Mouse (Mus musculus) C2C12 (cell line): ENCODE data around the gene Tmem129. TPM values are rescaled to one million over a fixed set of nuclear protein-coding genes. Genes with fewer than 3 reads are reported as not detected.

Source experiments
- H3K27me3 ChIP-seq: one replicate; pipeline ENCODE4 v1.6.1; 2011; ENCODE audit not compliant: control insufficient read depth, insufficient read depth, insufficient read length
- H3K36me3 ChIP-seq: one replicate; pipeline ENCODE4 v1.6.1; 2011; ENCODE audit not compliant: control insufficient read depth, insufficient read depth
- H3K4me3 ChIP-seq: one replicate; pipeline ENCODE4 v1.5.1; 2011; ENCODE audit warnings: mild to moderate bottlenecking, control low read depth; ENCODE audit not compliant: poor library complexity, insufficient read depth, severe bottlenecking
- H3K79me2 ChIP-seq: one replicate; pipeline ENCODE4 v1.6.1; 2011; ENCODE audit not compliant: control insufficient read depth, insufficient read depth
- H3K79me3 ChIP-seq: one replicate; pipeline ENCODE4 v1.6.1; 2011; ENCODE audit warnings: low read depth, control low read depth
- H3ac ChIP-seq: one replicate; pipeline ENCODE3; 2011; ENCODE audit warnings: low read depth; ENCODE audit not compliant: control insufficient read depth, insufficient read length
- CEBPB ChIP-seq: IDR thresholded peaks from one replicate; pipeline ENCODE4 v1.6.1; 2011; ENCODE audit warnings: low read depth, mild to moderate bottlenecking, control low read depth, moderate library complexity
- CTCF ChIP-seq: IDR thresholded peaks from one replicate; pipeline ENCODE4 v1.5.1; 2011; ENCODE audit not compliant: control insufficient read depth, insufficient read depth, insufficient read length
- FOSL1 ChIP-seq: IDR thresholded peaks from one replicate; pipeline ENCODE4 v1.8.0; 2011; ENCODE audit warnings: mild to moderate bottlenecking, low read length; ENCODE audit not compliant: poor library complexity, insufficient read depth, severe bottlenecking
- MAX ChIP-seq: IDR thresholded peaks from one replicate; pipeline ENCODE4 v1.6.1; 2011; ENCODE audit warnings: mild to moderate bottlenecking, control low read depth
- MYOD1 ChIP-seq: IDR thresholded peaks from one replicate; pipeline ENCODE4 v1.6.1; 2011; ENCODE audit warnings: low read depth; ENCODE audit not compliant: control insufficient read depth, insufficient read length
- MYOG ChIP-seq: IDR thresholded peaks from one replicate; pipeline ENCODE4 v1.6.1; 2011; ENCODE audit not compliant: control insufficient read depth, insufficient read length; ENCODE audit errors: extremely low read depth
- USF1 ChIP-seq: IDR thresholded peaks from one replicate; pipeline ENCODE4 v1.6.1; 2011; ENCODE audit warnings: low read depth, mild to moderate bottlenecking, control low read depth, moderate library complexity
- polyA plus RNA-seq: library from polyadenylated mRNA; unstranded; fragments of >200 nt; fragmentation: generic; extraction: Trizol; gene quantifications from one replicate; pipeline ENCODE4 v1.2.1, GENCODE M21; 2012; ENCODE audit warnings: missing spikeins

Tmem129 gene
- polyA plus RNA-seq, 1 experiment = 26.1 TPM

DNA sequence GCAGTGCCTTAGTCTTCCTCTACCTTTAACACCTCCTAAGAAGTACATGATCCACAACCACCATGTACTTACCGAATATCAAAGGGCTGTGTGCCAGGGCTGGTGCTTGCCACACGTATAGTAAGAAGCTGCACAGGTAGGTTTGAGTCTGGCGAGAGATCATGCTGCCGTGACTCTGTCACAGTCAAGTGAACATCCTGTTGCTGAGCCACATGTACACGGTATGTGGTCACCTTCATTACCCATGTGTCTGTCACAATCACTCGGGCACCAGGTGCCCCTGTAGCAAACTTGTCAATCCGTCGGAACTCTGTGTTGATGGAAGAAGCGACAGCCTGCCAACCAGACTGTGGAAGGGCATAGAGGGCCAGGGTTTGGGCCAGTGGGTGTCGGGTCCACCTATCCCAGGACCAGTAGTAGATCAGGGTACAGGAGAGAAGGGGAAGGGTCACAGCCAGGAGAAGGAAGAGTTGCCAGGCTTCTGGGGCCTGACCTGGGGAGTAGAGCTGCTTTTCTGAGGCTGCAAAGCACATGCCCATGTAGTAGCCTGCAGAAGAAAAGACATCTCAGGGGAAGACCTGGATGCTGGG is 2.9 kb downstream of the Tmem129 start:
- Histone ChIP-seq H3K79me3 (peaks cover 51% of the 10 kb centered on the region), H3K79me2 (peaks cover 73% of the 10 kb centered on the region), H3K36me3 (peaks cover 38% of the 10 kb centered on the region), H3ac (no peak overlapping the region), H3K4me3 (no peak overlapping the region), H3K27me3 (no peaks in the 10 kb centered on the region)
- TF ChIP-seq MAX (no peak), USF1 (no peak), FOSL1 (no peak), CTCF (no peak), MYOG (no peak)

DNA sequence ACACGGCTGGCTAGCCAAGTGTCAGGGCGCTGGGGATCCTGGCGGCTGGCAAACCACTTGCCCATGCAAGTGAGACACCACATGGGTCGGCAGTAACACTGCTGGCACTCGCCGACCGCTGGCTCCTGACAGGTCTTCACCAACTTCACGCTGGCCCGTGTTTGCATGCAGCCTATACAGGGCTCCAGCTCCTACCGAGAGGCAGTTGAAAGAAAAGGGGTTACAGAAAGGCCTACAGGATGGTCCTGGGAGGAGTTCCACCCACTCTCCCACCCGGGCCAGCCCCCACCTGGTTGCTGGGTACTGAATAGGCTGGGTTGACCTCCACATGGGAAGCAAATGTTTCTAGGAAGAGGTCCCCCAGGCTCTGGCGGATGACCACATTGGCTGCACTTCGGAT is 3.8 kb downstream of the Tmem129 start:
- no peak overlapping the region for H3K4me3 ChIP-seq
- no peaks in the 10 kb centered on the region for H3K27me3 ChIP-seq
- H3ac ChIP-seq = no peak overlapping the region
- TF ChIP-seq MYOD1 (no peak), CEBPB (no peak), CTCF (no peak), USF1 (no peak), MAX (no peak), MYOG (no peak), FOSL1 (no peak)
- peaks cover 43% of the 10 kb centered on the region for H3K36me3 ChIP-seq
- H3K79me2 ChIP-seq = peaks cover 73% of the 10 kb centered on the region
- H3K79me3 ChIP-seq = peaks cover 52% of the 10 kb centered on the region

GRCm38 (mm10) chr5:33652783-33653173 is 5.4 kb downstream of the Tmem129 start:
- TF ChIP-seq USF1 = no peak
- TF ChIP-seq MYOD1 = no peak
- TF ChIP-seq MAX = no peak
- no peak for TF ChIP-seq MYOG
- TF ChIP-seq CTCF = no peak
- no peak for TF ChIP-seq CEBPB
- TF ChIP-seq FOSL1 = no peak
- Histone ChIP-seq H3K79me3 (peaks cover 57% of the 10 kb centered on the region), H3ac (peak overlapping the region; percentile 65), H3K27me3 (no peaks in the 10 kb centered on the region), H3K79me2 (peaks cover 78% of the 10 kb centered on the region), H3K4me3 (no peak overlapping the region), H3K36me3 (peaks cover 59% of the 10 kb centered on the region)

GRCm38 (mm10) chr5:33651921-33652782 is 6.1 kb downstream of the Tmem129 start, which contains the start of gene Slbp:
Slbp (minus strand) TSS chr5:33652574.
- H3K79me3 ChIP-seq = peaks cover 62% of the 10 kb centered on the region
- H3ac ChIP-seq = peak within 1 kb of the TSS; percentile 82
- no peaks in the 10 kb centered on the region for H3K27me3 ChIP-seq
- H3K79me2 ChIP-seq = peaks cover 80% of the 10 kb centered on the region
- peaks cover 66% of the 10 kb centered on the region for H3K36me3 ChIP-seq
- peak within 1 kb of the TSS; percentile 70 for H3K4me3 ChIP-seq
- TF ChIP-seq MAX (peak; percentile 24), MYOD1 (no peak)

GRCm38 (mm10) chr5:33651541-33651920 is 6.7 kb downstream of the Tmem129 start:
- H3K79me3 ChIP-seq = peaks cover 57% of the 10 kb centered on the region
- H3K79me2 ChIP-seq = peaks cover 80% of the 10 kb centered on the region
- H3K36me3 ChIP-seq = peaks cover 72% of the 10 kb centered on the region
- H3K27me3 ChIP-seq = no peaks in the 10 kb centered on the region
- no peak for TF ChIP-seq MYOG
- no peak for TF ChIP-seq MYOD1
- no peak for TF ChIP-seq MAX
- TF ChIP-seq FOSL1 = no peak
- no peak for TF ChIP-seq CTCF
- no peak for TF ChIP-seq CEBPB
- TF ChIP-seq USF1 = no peak
- peak overlapping the region; percentile 70 for H3K4me3 ChIP-seq
- peak overlapping the region; percentile 82 for H3ac ChIP-seq

DNA sequence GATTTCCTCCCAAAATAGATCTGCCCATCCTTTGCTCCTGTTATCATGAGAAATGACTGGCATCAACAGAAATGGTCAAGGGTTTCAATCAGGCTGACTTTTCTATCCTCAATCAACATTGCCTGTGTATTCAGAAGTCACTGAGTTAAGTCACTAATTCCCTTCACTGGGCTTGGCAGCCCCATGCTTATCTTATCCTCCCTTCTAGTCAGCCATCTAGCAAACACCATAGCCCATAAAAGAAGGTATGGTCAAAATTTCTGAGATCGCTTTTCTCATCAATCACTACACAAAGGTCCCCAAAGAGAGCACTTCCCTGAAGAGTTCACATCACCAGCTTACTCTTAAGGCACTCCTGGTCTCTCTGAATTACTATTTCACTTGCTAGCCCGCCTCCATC is 7.2 kb downstream of the Tmem129 start:
- Histone ChIP-seq H3K36me3 (peaks cover 75% of the 10 kb centered on the region), H3K4me3 (peak overlapping the region; percentile 70)
- TF ChIP-seq MAX (no peak), FOSL1 (no peak), MYOD1 (no peak), MYOG (no peak), CTCF (no peak), CEBPB (no peak), USF1 (no peak)

GRCm38 (mm10) chr5:33640652-33641051 is 17.6 kb downstream of the Tmem129 start:
- Histone ChIP-seq H3K27me3 (no peaks in the 10 kb centered on the region), H3K4me3 (no peak overlapping the region), H3K79me3 (peaks cover 4% of the 10 kb centered on the region), H3K79me2 (peaks cover 23% of the 10 kb centered on the region), H3ac (no peak overlapping the region), H3K36me3 (peaks cover 86% of the 10 kb centered on the region)
- no peak for TF ChIP-seq MAX
- no peak for TF ChIP-seq CTCF
- no peak for TF ChIP-seq FOSL1
- no peak for TF ChIP-seq MYOD1
- TF ChIP-seq MYOG = no peak
- no peak for TF ChIP-seq CEBPB
- TF ChIP-seq USF1 = no peak

More for the DNA sequence above, 7.2 kb downstream of the Tmem129 start:
- Histone ChIP-seq H3K27me3 (no peaks in the 10 kb centered on the region), H3K79me3 (peaks cover 52% of the 10 kb centered on the region), H3K79me2 (peaks cover 80% of the 10 kb centered on the region), H3ac (peak overlapping the region; percentile 52)
